Mouse (Mus musculus): ENCODE data around the gene Vmn1r112.
"Not testable (repeated sequence)": the region's sequence is repeated elsewhere in the genome, so short reads cannot be mapped to it uniquely, and the experiment has no call there.

The Vmn1r112 gene

DNA sequence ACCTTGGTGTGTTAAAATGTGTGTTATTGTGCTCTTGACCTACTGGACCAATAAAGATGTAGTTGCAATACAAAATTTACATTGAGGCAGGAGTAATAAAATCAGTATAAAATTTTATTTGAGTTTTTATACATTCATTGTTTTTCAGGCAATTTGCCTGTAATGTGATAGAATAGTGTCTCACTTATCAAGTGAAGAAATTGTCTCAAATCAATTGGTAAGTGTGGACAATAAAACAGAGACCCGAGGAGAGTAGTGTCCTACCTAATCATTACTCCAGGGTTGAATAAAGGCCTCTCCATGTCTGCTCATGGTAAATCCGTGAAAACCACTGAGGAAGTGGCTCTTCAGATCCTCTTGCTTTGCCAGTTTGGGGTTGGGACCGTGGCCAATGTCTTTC, at the start of gene Vmn1r112:
Vmn1r112 (plus strand) TSS at position 301 of the 400 bp plus-strand sequence.
- not testable (repeated sequence) for DNase-seq (ENCODE audit: low read depth, low spot score)

DNA sequence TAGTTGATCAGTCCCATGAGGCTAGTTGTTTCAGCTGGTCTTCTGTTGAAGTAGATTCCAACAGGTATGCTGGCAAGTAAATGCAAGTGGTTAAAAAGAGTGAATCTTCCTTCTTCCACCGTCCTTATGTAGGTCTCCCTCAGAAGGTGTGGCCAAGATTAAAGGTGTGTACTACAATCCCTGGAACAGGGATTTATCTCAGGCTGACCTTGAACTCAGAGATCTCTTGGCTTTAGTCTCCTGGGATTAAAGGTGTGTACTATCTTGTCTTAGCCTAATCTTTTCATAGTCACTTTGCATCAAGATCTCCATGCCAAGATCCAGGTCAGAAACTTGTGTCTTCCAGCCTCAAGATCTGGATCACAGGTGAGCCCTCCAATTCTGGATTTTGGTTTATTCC, 40.5 kb upstream of the Vmn1r112 start, which contains the start of gene Gm10668:
Gm10668 (minus strand) TSS at position 101 of the 400 bp plus-strand sequence.
- DNase-seq (ENCODE audit: low read depth, low spot score) = not testable (repeated sequence)

DNA sequence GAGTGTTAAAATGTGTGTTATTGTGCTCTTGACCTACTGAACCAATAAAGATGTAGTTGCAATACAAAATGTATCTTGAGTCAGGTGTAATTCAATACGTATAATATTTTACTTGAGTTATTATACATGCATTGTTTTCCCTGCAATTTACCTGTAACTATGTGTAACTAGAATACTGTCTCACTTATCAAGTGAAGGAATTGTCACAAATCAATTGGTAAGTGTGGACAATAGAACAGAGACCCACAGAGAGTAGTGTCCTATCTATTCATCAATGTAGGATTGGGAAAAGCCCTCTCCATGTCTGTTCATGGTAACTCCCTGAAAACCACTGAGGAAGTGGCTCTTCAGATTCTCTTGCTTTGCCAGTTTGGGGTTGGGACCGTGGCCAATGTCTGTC, 16.0 kb downstream of the Vmn1r112 start, which contains the start of gene Vmn1r113:
Vmn1r113 (plus strand) TSS at position 301 of the 400 bp plus-strand sequence.
- DNase-seq (ENCODE audit: low read depth, low spot score) = not testable (repeated sequence)

DNA sequence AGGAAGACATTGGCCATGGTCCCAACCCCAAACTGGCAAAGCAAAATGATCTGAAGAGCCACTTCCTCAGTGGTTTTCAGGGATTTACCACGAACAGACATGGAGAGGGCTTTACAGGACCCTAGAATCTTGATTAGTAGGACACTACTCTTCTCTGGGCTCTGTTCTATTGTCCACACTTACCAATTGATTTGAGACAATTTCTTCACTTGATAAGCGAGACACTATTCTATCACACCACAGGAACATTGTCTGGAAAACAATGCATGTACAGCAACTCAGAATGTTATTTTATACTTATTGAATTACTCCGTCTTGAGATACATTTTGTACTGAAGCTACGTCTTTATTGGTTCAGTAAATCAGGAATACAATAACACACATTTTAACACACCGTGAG, 41.1 kb downstream of the Vmn1r112 start, which contains the start of gene Vmn1r114:
Vmn1r114 (minus strand) TSS at position 101 of the 400 bp plus-strand sequence.
- DNase-seq (ENCODE audit: low read depth, low spot score) = not testable (repeated sequence)

Measured in WW6 (cell line).